Comparison of ENCODE assay signal across 8 mouse cellular contexts in genomic region chr8:18388353-18388752, GRCm38 (mm10).
DNase-seq lines count a peak whose midpoint lies in the region; ATAC-seq lines count a peak whose summit lies in the region.

No protein-coding gene starts in this region.

- no peak overlapping the region for H3K9ac ChIP-seq in forebrain, embryonic 11.5 days (ENCODE audit: low read length)

- H3K27me3 ChIP-seq in forebrain, embryonic 11.5 days (ENCODE audit: control insufficient read depth, insufficient read depth, low read length) = no peaks in the 10 kb centered on the region

- ATAC-seq in forebrain, embryonic 11.5 days (replicated peaks; ENCODE audit: low FRiP score) = peak; percentile 72
- peak; percentile 65 for ATAC-seq in megakaryocyte progenitor cell, adult 5-6 weeks (replicated peaks; ENCODE audit: poor library complexity)

- no peak overlapping the region for H3K27ac ChIP-seq in forebrain, embryonic 11.5 days (ENCODE audit: low read depth, low read length)

- H3K9me3 ChIP-seq in forebrain, embryonic 11.5 days (ENCODE audit: control insufficient read depth, low read length) = no peaks in the 10 kb centered on the region

- WGBS in forebrain, embryonic 11.5 days = 5% methylated on average over 5 of the region's 5 CpGs

- H3K4me2 ChIP-seq in forebrain, embryonic 11.5 days (ENCODE audit: low read depth, low read length, severe bottlenecking) = no peak overlapping the region

- no peaks in the 10 kb centered on the region for H3K4me1 ChIP-seq in forebrain, embryonic 11.5 days (replicated peaks; ENCODE audit: control insufficient read depth, insufficient read depth, low read length)

- no peak overlapping the region for H3K4me3 ChIP-seq in forebrain, embryonic 11.5 days (ENCODE audit: low read depth, low read length)

- H3K36me3 ChIP-seq in forebrain, embryonic 11.5 days (ENCODE audit: control insufficient read depth, insufficient read depth, low read length) = no peaks in the 10 kb centered on the region

- peak; percentile 28 for DNase-seq in urinary bladder, postnatal 14 days (ENCODE audit: low spot score)
- no peak for DNase-seq in urinary bladder, postnatal 4 days (ENCODE audit: low spot score in 2 of 2)
- DNase-seq in c-Kit-positive CD71-positive TER-119-negative erythroid progenitor cells, embryonic 14.5 days (ENCODE audit: low read depth) = peak; percentile 6
- DNase-seq in forebrain, embryonic 11.5 days (ENCODE audit: low spot score) = peak; percentile 77
- peak; percentile 50 to 57 for DNase-seq in kidney, postnatal 25 days
- DNase-seq in right cerebral cortex, postnatal 4 days = peak; percentile 65
- DNase-seq in spleen, adult 12 weeks (ENCODE audit: low spot score) = no peak

Comparison
In these comparisons a context has a peak if more than half of its experiments do, and no peak if none do; other contexts are left out.
1. DNase-seq: peak in urinary bladder, postnatal 14 days (single experiment), c-Kit-positive CD71-positive TER-119-negative erythroid progenitor cells, embryonic 14.5 days (single experiment), forebrain, embryonic 11.5 days (single experiment), kidney, postnatal 25 days (2 of 2) and right cerebral cortex, postnatal 4 days (single experiment); none in urinary bladder, postnatal 4 days (0 of 2) and spleen, adult 12 weeks (single experiment).